Mouse (Mus musculus): ENCODE results near the gene Atg5. TPM values are rescaled to one million over a fixed set of nuclear protein-coding genes. Genes with fewer than 3 reads are reported as not detected.

Atg5 gene
- total RNA-seq, 1 experiment from 2014 or later = 32.7 TPM

GRCm38 (mm10) chr10:44377821-44378220 is 109.7 kb downstream of the Atg5 start:
- no peak for ATAC-seq (ENCODE audit: extremely low read depth, insufficient number of reproducible peaks, low FRiP score, poor library complexity, severe bottlenecking)

DNA sequence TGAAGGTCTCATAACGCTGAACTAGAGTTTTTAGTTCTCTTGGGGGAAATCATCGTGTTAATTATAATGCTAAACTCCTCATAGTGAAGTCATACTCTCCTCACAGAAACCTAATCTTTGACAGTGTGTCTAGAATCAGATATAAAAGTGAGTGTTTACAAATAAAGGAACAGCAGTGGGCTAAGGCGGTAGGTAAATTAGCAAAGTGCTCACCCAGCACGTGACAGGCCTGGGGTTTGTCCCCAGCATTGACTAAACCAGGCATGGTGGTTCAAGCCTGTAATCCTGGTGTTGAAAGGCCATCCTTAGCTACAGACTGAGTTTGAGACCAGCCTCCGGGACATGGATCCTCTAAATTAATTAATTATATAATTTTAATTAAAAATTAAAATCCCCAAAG is 110.2 kb downstream of the Atg5 start:
- ATAC-seq (ENCODE audit: extremely low read depth, insufficient number of reproducible peaks, low FRiP score, poor library complexity, severe bottlenecking) = no peak

- peak; percentile 78 for ATAC-seq (ENCODE audit: extremely low read depth, insufficient number of reproducible peaks, low FRiP score, poor library complexity, severe bottlenecking)
Measured at GRCm38 (mm10) chr10:44380476-44381208, 112.5 kb downstream of the Atg5 start.

GRCm38 (mm10) chr10:44381397-44381796 is 113.2 kb downstream of the Atg5 start:
- no peak for ATAC-seq (ENCODE audit: extremely low read depth, insufficient number of reproducible peaks, low FRiP score, poor library complexity, severe bottlenecking)

- ATAC-seq (ENCODE audit: extremely low read depth, insufficient number of reproducible peaks, low FRiP score, poor library complexity, severe bottlenecking) = no peak
Measured at GRCm38 (mm10) chr10:44381948-44382347, 113.8 kb downstream of the Atg5 start.

DNA sequence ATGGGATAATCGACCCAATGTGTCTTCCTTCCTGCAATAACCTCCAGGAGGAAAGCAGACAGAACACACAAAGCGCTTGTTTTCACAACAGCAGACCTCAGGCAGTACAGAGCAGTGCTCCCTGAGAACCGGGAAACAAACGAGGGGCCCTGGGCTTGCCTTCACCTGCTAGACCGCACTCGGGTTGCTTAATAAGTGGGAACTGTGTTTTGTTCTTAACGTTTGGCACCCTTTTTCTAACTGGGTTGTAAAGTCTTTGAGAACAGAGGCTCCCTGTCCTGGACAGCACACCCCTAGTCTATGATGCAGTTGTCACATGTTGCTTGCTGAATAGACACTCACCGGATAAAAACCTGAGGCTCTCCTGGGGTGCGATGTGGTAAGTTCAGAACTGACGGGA is 115.1 kb downstream of the Atg5 start:
- no peak for ATAC-seq (ENCODE audit: extremely low read depth, insufficient number of reproducible peaks, low FRiP score, poor library complexity, severe bottlenecking)

- ATAC-seq (ENCODE audit: extremely low read depth, insufficient number of reproducible peaks, low FRiP score, poor library complexity, severe bottlenecking) = no peak
Measured at GRCm38 (mm10) chr10:44385227-44385626, 117.1 kb downstream of the Atg5 start.

- ATAC-seq (ENCODE audit: extremely low read depth, insufficient number of reproducible peaks, low FRiP score, poor library complexity, severe bottlenecking) = no peak
Measured at GRCm38 (mm10) chr10:44388706-44389233, 120.6 kb downstream of the Atg5 start.

- ATAC-seq (ENCODE audit: extremely low read depth, insufficient number of reproducible peaks, low FRiP score, poor library complexity, severe bottlenecking) = no peak
Measured at GRCm38 (mm10) chr10:44390286-44390685, 122.1 kb downstream of the Atg5 start.

GRCm38 (mm10) chr10:44391509-44392290 is 123.5 kb downstream of the Atg5 start:
- ATAC-seq (ENCODE audit: extremely low read depth, insufficient number of reproducible peaks, low FRiP score, poor library complexity, severe bottlenecking) = no peak

DNA sequence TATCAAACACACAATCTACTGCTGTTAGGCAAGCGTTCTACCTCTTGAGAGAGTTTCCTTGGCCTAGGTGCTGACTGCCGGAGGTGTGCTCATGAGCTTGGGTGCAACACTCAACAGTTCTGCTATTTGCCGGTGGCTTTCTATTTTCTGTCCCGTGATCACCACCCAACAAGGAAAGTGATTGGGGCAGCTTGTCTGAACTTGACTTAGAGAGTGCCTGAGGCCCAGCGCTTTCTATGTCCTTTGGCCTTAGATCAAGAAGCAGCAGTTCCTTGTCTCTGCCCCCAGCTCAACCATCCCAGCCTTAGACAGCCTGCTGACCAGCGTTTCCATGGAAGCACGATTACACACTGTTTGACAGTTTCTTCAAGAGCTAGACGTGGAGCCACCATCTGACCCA is 124.7 kb downstream of the Atg5 start:
- ATAC-seq (ENCODE audit: extremely low read depth, insufficient number of reproducible peaks, low FRiP score, poor library complexity, severe bottlenecking) = no peak

DNA sequence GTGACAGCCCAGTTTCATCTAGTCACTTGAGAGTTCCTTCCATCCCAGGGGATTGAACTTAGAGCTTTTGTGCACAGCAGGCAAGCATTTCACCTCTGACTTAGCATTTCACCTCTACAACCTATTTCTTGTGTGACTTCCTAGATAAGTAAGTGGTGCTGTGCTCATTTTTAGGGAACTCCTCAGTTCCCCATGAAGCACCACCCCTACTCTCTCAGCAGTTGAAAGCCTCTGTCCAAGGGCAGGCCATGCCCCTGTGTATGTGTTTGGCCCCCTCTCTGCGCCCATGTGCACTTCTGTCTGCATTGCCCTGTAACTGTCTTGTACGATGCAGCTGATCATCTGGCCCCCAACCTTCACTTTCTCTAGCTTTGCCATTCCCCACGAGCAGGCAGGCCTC is 132.0 kb downstream of the Atg5 start:
- no peak for ATAC-seq (ENCODE audit: extremely low read depth, insufficient number of reproducible peaks, low FRiP score, poor library complexity, severe bottlenecking)

DNA sequence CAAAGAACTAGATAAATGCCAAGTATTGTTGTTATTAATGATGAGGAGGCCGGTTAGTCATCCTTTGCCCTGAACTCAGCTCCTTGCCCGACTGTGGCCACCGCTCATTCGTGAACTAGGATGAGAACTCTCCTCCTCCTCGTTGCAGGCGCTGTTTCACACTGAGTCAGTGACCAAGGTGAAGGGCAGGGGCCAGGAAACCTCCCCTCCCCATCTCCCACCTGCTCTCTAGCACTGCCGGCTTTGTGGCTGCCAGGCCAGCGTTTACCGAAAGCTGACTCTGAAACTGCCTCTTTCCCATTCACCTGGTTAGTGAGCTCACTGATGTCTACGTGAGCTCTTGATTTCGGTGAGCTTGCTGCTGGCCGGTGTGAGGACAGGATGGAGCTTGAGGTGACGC is 132.4 kb downstream of the Atg5 start:
- no peak for ATAC-seq (ENCODE audit: extremely low read depth, insufficient number of reproducible peaks, low FRiP score, poor library complexity, severe bottlenecking)

- no peak for ATAC-seq (ENCODE audit: extremely low read depth, insufficient number of reproducible peaks, low FRiP score, poor library complexity, severe bottlenecking)
Measured at GRCm38 (mm10) chr10:44401600-44401999, 133.4 kb downstream of the Atg5 start.

GRCm38 (mm10) chr10:44403415-44403814 is 135.3 kb downstream of the Atg5 start:
- no peak for ATAC-seq (ENCODE audit: extremely low read depth, insufficient number of reproducible peaks, low FRiP score, poor library complexity, severe bottlenecking)

GRCm38 (mm10) chr10:44409054-44409453 is 140.9 kb downstream of the Atg5 start:
- no peak for ATAC-seq (ENCODE audit: extremely low read depth, insufficient number of reproducible peaks, low FRiP score, poor library complexity, severe bottlenecking)

DNA sequence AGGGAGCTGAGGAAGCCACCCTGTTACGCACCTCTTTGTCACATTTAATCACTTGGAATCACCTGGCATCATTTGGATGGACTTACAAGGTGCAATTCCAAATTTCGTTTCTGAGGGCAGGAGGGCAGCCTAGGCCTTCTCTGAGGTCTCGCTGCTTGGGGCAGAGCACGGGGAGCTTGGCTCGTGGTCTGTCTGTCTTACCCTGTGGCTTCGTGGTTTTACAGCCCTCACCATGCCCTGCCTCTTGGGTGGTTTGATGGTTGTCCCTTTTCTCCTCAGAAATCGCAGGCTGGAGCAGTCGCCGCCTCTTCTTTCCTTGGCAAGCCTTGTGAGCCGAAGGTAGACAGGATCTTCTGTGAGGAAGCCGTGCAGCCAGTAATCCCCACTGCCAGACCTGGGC is 141.8 kb downstream of the Atg5 start:
- ATAC-seq (ENCODE audit: extremely low read depth, insufficient number of reproducible peaks, low FRiP score, poor library complexity, severe bottlenecking) = no peak

Data from neutrophil, adult 5-6 weeks (primary cell).